Mouse (Mus musculus) retina, embryonic 14.5 days (tissue): Measurements from ENCODE around the gene Fbxw4.

Experiments
- DNase-seq: peaks from one replicate; pipeline ENCODE4 v3.0.0-alpha.2; 2015; ENCODE audit warnings: low spot score

Fbxw4 gene

DNA sequence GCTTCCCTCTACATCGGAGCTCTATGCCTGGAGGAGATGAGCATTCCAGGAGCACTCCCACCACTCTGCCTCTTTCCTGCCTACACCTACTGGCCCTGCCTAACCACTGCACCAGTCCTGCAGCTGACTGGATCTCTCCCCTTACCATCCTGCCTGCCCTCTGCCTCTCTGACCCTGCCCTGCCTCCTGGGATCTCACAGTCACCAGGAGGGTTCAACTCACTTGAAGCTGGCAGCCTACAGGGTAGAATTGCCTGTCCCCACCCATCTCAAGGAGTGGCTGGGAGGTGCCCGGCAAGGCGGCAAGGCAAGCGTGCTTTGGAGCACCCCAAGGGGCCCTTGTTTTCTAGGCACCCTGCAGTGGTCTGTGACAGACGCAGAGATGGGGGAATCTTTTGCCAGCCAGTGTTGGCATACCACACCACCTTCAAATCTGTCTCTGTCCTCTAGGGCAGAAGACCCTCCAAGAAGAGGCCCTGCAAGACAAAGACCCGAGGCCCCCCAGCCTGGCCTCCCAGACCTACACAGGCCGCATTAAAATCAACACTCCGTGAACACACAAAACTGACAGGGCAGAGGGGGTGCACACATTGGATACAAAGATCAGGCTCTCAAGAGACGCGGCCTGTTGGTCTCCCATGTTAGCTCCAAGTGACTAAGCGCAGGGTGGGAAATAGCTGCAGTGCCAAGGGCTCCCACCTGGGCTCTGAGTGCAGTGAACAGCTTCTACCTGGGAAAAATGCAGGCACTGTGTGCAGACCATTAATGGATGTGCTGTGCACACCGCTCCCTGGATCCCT is 44.5 kb downstream of the Fbxw4 start:
- peak; percentile 74 for DNase-seq

DNA sequence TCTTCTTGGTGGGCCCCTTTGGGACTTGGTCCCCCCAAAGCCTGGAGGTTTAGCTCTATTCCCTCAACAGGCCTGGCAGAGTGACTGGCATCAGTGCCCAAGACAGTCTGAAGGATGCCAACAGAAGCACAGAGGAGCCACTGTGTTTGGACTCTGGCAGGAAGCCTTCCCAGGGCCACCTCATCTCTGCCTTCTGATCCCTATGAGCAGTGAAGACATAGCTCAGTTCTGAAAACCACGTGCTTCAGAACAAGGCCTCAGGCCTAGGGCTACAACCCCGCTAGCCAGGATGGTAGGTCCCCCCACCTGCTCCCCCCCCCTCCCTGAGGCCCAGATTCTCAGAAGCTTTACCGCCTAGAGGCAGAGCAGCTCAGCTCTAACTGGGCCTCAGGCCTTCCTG is 45.2 kb downstream of the Fbxw4 start:
- DNase-seq: peak; percentile 38

DNA sequence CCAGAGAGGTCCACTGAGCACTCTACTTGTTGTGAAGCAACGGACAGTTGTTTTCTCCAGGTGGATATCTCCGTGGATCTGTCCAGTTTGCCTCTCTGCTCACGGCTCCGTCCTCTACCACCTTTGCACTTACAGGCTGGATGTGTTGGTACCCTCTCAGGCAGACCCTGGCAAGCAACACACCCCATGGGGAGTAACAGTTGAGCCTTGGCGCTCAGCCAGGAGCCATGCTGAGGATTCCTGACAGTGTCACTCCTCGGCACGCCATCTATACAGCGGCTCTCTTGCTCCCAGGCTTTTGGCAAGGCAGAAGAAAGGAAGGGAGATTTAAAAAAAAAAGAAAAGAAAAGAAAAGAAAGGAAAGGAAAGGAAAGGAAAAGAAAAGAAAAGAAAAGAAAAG is 45.7 kb downstream of the Fbxw4 start:
- DNase-seq: no peak

DNA sequence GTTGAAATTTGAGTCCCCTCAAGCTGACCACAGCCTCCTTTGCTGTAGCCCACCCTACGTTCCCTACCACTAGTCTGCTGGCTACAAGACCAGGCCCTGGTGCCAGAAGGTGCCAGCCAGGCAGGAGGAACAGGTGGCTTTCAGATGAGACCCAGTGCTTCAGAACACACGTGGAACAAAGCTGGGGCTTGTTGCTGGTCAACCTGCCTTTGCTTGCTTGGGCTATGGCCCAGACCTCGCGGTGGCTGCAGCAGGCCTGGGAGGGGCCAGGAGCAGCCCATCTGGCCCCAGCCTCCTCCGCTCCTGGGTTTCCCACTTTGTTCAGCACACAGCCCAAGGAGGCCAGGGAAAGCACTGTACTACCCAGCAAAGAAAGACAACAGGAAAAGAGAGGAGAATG is 49.3 kb downstream of the Fbxw4 start:
- no peak for DNase-seq

DNA sequence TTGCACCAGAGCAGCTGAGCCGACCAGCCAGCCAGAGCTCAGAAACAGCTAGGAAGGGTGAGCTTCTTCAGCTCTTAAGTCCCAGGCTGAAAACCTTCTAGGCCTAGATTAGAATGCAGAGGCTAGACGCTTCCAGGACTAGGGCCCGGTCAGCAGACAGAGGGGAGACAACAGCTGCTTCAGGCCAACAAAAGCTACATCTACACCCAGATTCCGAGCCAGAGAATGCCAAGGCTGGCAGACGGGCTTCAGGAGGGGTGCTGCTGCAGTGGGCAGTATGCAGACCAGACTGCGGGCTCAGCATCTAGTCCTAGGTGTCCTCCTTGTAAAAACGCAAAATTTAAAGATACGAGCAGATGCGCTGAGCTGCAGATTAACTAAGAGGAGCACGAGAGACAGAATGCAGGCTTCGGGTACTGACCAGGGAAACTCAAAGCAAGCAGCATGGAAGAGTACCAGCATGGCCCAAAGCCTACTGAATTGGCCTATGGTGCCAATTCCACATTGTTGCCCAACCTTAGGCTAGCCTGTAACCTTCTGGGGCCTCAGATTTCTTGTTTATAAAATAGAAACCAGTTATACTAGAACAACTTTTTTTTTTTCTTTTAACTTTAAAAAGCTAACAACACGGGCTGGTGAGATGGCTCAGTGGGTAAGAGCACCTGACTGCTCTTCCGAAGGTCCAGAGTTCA is 51.3 kb downstream of the Fbxw4 start:
- no peak for DNase-seq

DNA sequence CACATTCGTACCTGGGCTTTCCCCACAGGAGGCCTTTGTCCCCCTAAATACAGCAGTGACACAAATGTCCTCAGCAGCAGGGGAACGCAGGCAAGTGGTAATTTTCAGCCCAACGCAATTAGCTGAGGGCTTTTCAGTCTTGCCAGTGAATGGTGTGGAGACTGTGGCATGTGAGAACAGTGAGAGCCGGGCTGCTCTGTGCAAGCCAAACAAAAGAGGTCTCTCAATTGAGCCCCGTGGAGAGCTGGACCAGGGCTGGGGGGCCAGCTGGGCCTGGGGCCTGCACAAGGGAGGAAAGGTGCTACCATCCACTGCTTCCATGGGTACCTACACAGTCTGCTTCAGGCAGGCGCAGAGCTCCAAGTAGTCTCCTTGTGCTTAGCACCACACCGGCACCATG is 52.6 kb downstream of the Fbxw4 start:
- peak; percentile 41 for DNase-seq

DNA sequence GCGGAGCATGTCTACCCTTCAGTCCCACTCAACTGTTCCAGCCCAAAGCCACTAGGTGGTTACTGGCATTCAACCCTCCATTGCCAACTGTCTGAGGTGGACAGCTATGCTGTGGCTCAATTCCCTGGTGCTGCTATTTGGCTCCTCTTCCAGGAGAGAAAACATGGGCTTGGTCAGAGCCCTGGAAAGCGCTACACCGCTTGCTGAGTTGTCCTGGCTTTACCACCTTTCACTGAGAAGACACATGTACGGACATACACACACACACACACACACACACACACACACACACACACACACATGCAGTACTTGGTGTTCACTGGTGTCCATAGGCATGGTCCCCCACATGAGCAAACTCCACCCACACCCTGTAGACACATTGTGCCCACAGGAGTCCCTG is 53.4 kb downstream of the Fbxw4 start:
- DNase-seq: no peak

DNA sequence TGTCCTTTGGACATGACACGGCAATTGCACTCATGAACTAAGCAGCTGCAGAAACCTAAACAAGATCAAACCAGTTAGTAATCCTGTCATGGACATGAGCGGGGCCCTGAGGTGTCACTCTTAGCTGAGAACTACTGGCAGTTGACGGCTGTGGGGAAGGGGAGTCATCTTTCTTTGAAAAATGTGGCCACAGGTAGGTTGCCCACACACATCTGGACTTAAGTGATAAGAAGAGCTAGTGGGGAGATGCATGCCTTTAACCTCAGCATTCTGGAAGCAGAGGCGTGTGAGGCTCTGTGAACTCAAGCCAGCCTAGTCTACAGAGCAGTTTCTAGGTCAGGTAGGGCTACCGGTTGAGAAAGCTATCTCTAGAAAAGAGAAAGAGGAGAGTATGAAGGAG is 57.5 kb downstream of the Fbxw4 start:
- no peak for DNase-seq

DNA sequence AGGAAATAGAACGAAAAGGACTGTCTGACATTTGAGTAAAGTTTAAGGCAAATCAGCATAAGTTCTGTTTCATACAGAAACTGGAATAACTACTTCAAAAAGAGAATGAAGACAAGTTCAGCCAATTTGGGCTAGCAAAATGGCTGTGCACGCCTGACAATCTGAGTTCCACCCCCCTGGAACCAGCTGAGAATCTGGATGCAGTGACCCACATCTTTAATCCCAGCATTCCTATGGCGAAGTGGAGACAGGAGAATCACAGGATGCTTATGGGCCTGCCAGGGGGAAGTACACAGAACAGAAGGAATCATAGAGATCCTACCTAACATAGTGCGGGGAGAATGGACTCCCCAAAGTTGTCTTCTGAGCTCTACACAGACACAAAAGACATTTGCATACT is 63.0 kb downstream of the Fbxw4 start:
- DNase-seq: peak; percentile 65

DNA sequence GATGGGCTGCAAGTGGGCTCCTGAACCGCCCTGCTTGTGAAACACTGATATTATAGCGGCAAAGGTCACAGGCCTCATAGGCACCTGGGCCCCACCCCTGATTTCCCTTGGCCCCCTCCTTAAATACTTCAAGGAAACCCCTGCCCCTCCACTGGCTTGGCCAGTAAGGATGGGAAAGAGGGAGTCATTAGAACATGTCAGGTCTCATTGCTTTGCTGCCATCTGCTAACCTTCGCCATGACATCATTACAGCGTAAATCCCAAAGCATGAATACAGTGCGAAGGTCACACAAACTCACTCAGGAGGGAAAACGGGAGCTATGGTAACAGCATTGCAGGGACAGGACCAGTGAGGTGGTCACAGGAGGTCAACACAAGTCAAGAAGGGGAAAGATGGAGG is 63.7 kb downstream of the Fbxw4 start:
- no peak for DNase-seq

DNA sequence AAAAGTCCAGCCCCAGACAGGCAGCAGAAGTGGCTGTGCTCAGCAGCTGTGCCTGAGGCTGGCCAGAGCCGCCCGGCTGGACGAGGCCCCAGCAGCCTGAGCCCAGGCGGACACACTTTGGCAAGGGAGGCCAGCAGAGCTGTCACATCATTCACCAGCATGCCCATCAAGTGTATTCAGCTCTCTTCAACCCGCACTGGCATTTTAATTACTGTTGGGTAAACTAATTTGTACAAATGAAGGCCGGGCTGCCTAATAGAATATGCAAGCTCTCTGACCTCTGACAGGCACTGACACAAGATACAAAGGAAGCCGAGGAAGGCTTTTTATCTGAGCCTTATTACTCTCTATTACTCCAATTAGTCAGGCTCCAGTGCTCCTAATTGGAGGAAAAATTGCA is 64.1 kb downstream of the Fbxw4 start:
- DNase-seq: peak; percentile 94

DNA sequence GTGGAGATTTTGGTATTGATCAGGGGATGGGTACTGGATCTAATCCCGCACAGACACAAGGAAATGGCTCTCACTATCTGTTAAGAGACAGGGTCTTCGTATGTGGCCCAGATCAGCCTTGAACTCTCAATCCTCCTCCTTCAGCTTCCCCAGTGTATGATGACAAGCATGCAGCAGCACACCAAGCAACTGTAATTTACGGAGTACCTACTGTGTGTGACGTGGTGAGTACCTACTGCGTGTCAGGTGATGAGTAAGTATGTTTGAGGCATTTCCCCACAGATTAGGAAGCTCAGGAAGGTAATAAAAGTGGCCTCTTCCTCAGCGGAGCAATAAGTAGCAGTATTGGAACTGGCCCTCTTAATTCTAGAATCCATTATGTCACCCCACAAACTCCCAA is 64.6 kb downstream of the Fbxw4 start:
- DNase-seq: no peak

DNA sequence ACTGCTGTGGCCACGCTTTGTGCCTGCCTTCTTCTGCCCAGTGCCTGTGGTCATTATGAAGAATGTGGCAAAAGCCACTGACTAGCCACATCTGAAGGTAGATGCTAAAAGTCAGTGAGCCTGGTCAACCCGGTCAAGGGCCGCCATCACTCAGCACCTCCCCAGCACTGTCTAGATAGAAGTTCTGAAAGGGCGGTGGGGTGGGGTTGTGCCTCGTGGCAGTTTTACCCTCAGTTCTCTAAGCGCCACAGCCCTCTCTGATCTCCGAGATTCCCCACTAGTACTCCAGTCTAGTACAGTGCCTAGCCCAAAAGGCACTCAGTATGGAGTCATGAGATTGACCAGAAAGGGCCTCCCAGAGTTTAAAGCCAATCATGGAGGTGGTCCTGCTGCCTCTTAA is 66.0 kb downstream of the Fbxw4 start:
- no peak for DNase-seq

DNA sequence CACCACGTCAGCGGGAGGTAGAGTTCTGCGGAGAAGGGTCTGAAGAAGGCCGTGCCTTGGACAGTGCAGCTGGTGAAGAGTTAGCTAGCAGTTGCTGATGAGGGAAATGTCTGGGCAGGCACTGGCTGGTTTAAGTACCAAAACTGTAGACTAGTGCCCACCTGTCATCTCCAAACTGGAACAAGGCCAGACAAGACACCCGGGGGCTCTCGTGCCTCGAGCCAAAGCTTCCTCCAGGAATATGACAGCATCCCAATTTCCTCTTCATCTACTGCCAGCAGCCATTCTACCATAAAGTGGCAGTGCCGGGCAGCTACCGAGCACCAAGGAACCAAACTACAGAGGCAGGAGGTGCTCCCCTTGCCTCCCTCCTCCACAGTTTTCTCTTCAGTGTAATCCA is 67.2 kb downstream of the Fbxw4 start:
- DNase-seq: no peak

DNA sequence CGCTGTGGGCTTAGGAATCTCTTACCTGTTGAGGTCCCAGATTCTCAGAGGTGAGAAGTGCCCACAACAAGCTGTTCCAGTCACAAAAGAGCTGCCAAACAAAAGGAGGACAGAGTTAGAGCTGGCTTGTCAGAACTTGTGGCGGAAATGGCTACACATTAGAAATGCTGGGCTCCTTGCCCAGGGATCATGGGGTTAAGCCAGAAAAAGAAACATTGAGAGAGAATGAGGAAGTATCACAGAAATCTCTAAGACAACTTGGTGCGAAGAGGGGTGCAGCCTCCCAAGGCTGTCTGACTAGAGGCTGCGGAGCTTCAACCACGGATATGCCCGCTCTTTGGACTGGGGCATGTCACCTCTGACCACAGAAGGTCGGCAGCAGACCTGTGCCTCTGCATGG is 68.4 kb downstream of the Fbxw4 start:
- no peak for DNase-seq

DNA sequence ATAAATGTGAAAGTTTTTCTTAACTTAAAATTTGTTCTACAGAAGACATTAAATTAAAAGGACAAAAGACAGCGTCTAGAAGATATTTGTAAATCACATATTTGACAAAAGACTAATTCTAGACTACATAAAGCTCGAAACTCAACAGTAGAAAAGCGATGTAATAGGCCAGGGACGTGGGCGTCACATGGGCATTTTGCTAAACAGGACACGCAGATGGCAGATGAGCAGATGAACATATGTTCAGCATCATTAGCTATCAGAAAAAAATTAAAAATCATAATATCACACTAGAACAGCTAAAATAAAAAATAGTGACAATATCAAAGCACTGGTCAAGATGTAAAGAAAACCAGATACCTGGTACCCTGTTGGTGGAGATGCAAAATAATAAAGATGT is 70.4 kb downstream of the Fbxw4 start:
- DNase-seq: no peak

DNA sequence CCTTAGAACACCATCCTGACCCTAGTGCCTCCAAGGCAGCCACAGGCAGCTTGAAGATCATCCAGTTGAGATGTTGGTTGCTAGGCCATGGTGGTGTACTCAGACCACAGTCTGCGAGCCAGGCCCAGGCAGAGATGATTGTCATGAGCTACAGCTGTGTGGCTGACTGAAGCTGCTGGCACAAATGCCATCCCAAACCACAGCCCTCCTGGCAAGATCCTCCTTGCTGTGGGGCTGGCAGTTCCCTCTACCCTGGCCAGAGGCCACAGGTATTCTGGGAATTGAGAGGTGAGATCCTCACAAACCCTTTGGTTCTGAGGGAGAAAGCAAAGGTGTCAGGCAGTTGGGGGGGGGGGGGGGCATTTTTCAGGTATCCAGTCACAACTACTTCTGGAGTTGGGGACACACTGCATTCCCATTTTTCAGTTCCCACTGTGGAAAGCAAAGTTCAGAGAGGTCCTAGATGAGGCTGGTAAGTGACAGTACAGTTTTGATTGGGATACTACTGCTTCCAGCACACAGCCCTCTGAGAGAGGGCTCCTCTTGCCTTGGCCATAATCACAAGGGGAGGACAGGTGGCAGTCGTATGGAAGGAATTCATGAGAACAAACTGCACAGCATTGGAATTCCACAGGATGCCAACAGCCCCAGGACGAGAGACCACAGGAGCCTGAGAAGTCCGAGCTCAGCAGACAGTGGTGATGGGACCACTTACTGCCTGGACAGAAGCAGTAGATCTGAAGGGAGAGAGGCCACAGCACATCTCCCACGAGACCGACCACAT is 72.4 kb downstream of the Fbxw4 start:
- DNase-seq: no peak

DNA sequence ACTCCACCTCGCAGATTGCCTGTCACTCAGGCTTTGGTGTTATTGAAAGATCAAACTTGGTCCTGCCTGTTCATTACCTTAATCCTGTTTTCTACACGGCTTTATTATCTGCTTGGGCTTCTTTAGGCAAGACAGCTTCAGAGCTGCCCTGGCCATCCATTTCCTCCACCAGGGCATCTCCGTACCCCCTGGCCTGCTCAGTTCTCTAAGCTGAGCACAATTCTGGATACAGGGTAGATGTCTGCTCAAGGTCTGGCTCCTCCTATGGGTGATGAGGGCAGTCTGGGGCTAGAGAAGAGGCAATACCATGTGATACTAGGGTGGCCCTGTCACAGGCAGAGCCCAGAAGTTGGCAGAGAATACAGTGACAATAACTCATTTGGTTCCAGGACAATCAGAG is 73.3 kb downstream of the Fbxw4 start:
- DNase-seq: no peak

DNA sequence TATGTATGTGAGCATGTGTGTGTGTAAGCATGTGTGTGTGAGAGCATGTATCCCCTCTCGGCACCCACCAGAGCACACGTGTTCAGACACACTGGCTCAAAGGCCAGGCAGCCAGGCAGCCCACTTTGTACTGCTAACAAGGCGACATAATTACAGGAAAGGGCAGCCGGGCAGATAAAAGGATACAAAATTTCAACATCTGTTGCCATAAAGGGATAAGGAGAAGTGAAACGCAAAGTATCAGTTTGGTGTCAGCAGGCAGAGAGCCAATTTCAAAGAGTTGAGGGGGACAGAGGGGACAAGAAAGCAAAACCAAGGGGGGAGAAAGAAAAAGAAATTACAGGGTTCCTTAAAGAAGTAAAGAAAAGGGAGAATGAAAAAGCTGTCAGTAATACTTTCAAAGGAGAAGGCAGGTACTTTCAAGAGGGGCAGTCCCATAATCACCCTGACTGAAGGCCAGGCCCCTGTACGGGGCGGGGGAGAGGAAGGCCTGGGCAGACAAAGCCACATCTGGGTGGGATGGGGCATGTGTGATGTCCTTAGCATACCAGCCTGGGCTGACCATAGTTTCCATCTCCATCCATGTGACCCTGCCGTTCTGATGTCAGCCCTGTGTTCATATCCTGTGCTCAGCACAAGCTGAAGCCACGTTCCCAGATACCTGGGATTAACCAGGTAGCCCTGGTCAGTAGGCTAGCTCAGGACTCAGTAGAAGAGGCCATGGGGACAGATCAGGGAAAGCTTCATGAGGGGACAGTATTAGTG is 75.1 kb downstream of the Fbxw4 start:
- no peak for DNase-seq

DNA sequence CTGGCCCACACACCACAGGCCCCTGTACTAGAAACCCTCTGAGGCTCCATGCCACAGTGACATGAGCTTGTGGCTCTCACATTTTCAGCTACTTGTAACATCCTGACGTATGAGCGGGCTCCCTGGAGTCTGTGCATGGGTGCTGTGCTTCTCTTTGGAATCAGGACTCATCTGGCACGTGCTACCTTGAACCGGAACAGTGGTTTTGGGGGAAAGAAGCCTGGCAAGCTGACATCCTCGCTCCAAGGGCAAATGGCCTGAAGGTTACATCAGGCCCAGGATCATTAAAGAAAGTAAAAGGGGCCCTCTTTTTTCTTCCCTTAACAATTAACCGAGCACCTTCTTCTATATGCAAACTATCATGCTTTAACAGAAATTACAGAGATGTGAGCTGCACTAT is 77.0 kb downstream of the Fbxw4 start:
- DNase-seq: no peak

DNA sequence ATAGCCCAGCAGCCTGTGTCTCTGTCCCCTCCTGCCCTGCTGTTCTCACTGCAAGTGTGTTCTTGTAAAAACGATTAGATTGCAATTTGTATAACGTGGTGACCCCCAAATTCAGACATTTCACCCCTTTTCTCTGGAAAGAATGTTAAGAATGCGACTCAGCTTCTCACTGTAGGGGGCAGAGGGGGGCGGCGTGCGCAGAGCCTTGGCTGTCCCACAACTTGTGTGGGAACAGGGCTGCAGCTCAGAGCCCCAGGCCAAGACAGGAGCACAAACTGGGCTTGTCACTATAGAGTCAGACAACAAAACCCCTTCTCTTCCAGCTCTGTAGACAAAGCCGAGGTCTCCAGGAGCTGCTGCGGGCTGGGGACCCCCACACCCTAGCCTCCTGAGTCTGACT is 78.0 kb downstream of the Fbxw4 start:
- no peak for DNase-seq

DNA sequence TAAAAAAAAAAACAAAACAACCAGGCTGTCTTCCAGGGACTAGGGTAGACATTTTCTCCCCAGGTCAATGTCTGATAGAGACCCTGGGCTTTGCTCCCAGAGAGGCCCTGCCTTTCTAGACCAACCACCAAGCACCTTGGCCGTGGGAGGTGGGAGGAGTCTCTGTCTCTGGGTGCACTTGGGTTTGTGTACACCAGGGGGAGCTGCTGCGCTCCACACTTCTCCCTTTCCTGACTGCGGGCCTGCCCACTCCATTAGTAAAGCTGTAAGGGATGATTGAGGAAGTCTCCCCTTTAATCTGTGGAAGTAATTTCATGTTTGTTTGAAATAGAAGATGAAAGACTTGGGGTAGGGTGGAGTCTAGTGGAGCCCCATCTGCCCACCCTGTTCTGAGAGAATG is 78.9 kb downstream of the Fbxw4 start:
- DNase-seq: peak; percentile 69
